Mouse (Mus musculus): Measurements from ENCODE around the gene Ncoa1.

GRCm38 (mm10) chr12:4407085-4407484 is 69.9 kb downstream of the Ncoa1 start:
- TF ChIP-seq CTCF (IDR thresholded peaks at IDR 0.05; ENCODE audit: insufficient read depth, low read depth, low read length) (no peak), POLR2A (IDR thresholded peaks at IDR 0.05; ENCODE audit: insufficient read depth, low read depth, low read length) (no peak)

Measured in olfactory bulb, adult 2 months (tissue).